Mouse (Mus musculus) MEL (cell line): ENCODE data around the gene Olfr592. TPM values are rescaled to one million over a fixed set of nuclear protein-coding genes. Genes with fewer than 3 reads are reported as not detected.
"Not testable (repeated sequence)": the region's sequence is repeated elsewhere in the genome, so short reads cannot be mapped to it uniquely, and the experiment has no call there.

ENCODE experiments used
- DNase-seq: peaks from one replicate; pipeline ENCODE4 v3.0.0; 2011; ENCODE audit warnings: low read depth, low spot score
- H3K27ac ChIP-seq: 2 replicates; pipeline ENCODE4 v1.5.1; 2012; ENCODE audit warnings: low read depth, mild to moderate bottlenecking, control low read depth, low read length, moderate library complexity; ENCODE audit not compliant: control insufficient read depth
- H3K27me3 ChIP-seq, 2 experiments: fragments of 150-350 bp in 1 of 2; sonication (generic) in 1 of 2; 2 replicates each; pipeline ENCODE4 v1.6.1; 2012; ENCODE audit warnings: low read length in 2 of 2, mild to moderate bottlenecking in 2 of 2, improper control_type of control experiment in 1 of 2, moderate library complexity in 1 of 2; ENCODE audit not compliant: insufficient read depth in 2 of 2, control insufficient read depth in 1 of 2
- H3K36me3 ChIP-seq, 2 experiments: 2 replicates each; pipeline ENCODE4 v1.6.1; 2012 to 2014; ENCODE audit warnings: low read length in 2 of 2, improper control_type of control experiment in 1 of 2, inconsistent platforms in 1 of 2, mild to moderate bottlenecking in 1 of 2; ENCODE audit not compliant: insufficient read depth in 2 of 2, control insufficient read depth in 1 of 2
- H3K4me1 ChIP-seq, 2 experiments: fragments of 150-350 bp in 1 of 2; sonication (generic) in 1 of 2; 2 replicates each; pipeline ENCODE4 v1.6.1; 2012; ENCODE audit warnings: low read length in 2 of 2, improper control_type of control experiment in 1 of 2, mild to moderate bottlenecking in 1 of 2; ENCODE audit not compliant: insufficient read depth in 2 of 2, control insufficient read depth in 1 of 2
- H3K4me3 ChIP-seq, 2 experiments: fragments of 150-350 bp in 1 of 2; sonication (generic) in 1 of 2; 2 replicates each; pipeline ENCODE4 v1.5.1; 2012; ENCODE audit warnings: low read depth in 2 of 2, low read length in 2 of 2, mild to moderate bottlenecking in 2 of 2, moderate library complexity in 2 of 2, control low read depth in 1 of 2, improper control_type of control experiment in 1 of 2; ENCODE audit not compliant: control insufficient read depth in 1 of 2, insufficient read depth in 1 of 2
- H3K79me2 ChIP-seq: 2 replicates; pipeline ENCODE4 v1.6.1; 2012; ENCODE audit warnings: mild to moderate bottlenecking, low read length, moderate library complexity; ENCODE audit not compliant: control insufficient read depth, poor library complexity, insufficient read depth
- H3K9ac ChIP-seq: 2 replicates; pipeline ENCODE4 v1.6.1; 2012; ENCODE audit warnings: low read depth, mild to moderate bottlenecking, control low read depth, low read length, moderate library complexity; ENCODE audit not compliant: control insufficient read depth, poor library complexity, severe bottlenecking
- H3K9me3 ChIP-seq: fragments of 150-350 bp; sonication (generic); replicated peaks from 2 replicates; pipeline ENCODE4 v1.6.1; 2012; ENCODE audit warnings: mild to moderate bottlenecking, low read length, improper control_type of control experiment, moderate library complexity; ENCODE audit not compliant: insufficient read depth
- E2F4 ChIP-seq: IDR thresholded peaks from 2 replicates; pipeline ENCODE4 v1.6.1; 2011; ENCODE audit warnings: low read depth, low read length, improper control_type of control experiment, borderline replicate concordance
- EP300 ChIP-seq, 2 experiments: IDR thresholded peaks; 2 replicates each; pipeline ENCODE4 v1.6.1; 2011; ENCODE audit warnings: improper control_type of control experiment in 2 of 2, low read length in 2 of 2, low read depth in 1 of 2, mild to moderate bottlenecking in 1 of 2
- JUND ChIP-seq: IDR thresholded peaks from 2 replicates; pipeline ENCODE4 v1.6.1; 2011; ENCODE audit warnings: low read depth, mild to moderate bottlenecking, improper control_type of control experiment, low read length
- MEF2A ChIP-seq: IDR thresholded peaks from 2 replicates; pipeline ENCODE4 v1.6.1; 2014; ENCODE audit warnings: low read depth, mild to moderate bottlenecking, inconsistent platforms, low read length, improper control_type of control experiment; ENCODE audit not compliant: poor library complexity, insufficient replicate concordance, severe bottlenecking; ENCODE audit errors: extremely low read depth
- NRF1 ChIP-seq: IDR thresholded peaks from 2 replicates; pipeline ENCODE4 v1.6.1; 2014; ENCODE audit warnings: low read depth, mild to moderate bottlenecking, inconsistent platforms, low read length, improper control_type of control experiment, moderate library complexity; ENCODE audit not compliant: poor library complexity, insufficient read depth, severe bottlenecking
- POLR2AphosphoS2 ChIP-seq: IDR thresholded peaks from 2 replicates; pipeline ENCODE4 v1.6.1; 2011; ENCODE audit warnings: low read length, improper control_type of control experiment
- SMC3 ChIP-seq: IDR thresholded peaks from 2 replicates; pipeline ENCODE4 v1.6.1; 2011; ENCODE audit warnings: low read depth, low read length, improper control_type of control experiment
- UBTF ChIP-seq: IDR thresholded peaks from 2 replicates; pipeline ENCODE4 v1.6.1; 2012; ENCODE audit warnings: low read depth, mild to moderate bottlenecking, inconsistent platforms, low read length, improper control_type of control experiment, moderate library complexity, borderline replicate concordance; ENCODE audit not compliant: insufficient read depth
- USF1 ChIP-seq: IDR thresholded peaks from 2 replicates; pipeline ENCODE4 v1.6.1; 2014; ENCODE audit warnings: low read depth, mild to moderate bottlenecking, inconsistent platforms, low read length, improper control_type of control experiment, moderate library complexity
- polyA plus RNA-seq, 2 experiments: library from polyadenylated mRNA; stranded (reverse) in 1 of 2; unstranded in 1 of 2; fragments of >175 nt in 1 of 2; fragments of >200 nt in 1 of 2; gene quantifications; 2 replicates each; pipeline versions ENCODE4 v1.2.1 to v1.2.4; 2012; ENCODE audit warnings: low replicate concordance in 2 of 2, low read depth in 1 of 2; ENCODE audit not compliant: insufficient read length in 2 of 2, insufficient read depth in 1 of 2, missing spikeins in 1 of 2
- total RNA-seq: library from RNA; depleted of rRNA; stranded (reverse); fragments of 300-350 nt; gene quantifications from 2 replicates; pipeline ENCODE4 v1.2.3, GENCODE M21; 2012; rRNA removed

Gene Olfr592
- total and polyA plus RNA-seq, 3 experiments = not detected

DNA sequence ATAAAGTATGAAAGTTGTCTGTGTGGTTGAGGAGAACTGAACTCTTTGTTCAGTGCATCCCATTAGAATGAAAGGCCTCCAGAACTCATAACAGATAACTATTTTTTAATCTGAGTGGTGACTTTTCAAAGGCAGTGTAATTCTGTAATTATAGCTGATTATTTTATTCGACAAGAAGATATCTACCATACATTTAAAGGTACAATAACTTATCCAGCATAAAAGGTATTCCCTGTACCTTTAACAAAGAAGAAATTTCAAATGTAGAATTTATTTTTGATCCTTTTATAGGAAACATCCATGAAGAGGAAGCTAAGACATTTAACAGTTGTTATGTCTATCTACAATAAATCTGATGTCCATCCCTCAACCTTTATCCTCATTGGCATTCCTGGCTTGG, 27.0 kb downstream of the Olfr592 start, which contains the start of gene Olfr593:
Olfr593 (plus strand) TSS at position 301 of the 400 bp plus-strand sequence.
- no peaks in the 10 kb centered on the region for H3K79me2 ChIP-seq
- H3K9me3 ChIP-seq = no peaks in the 10 kb centered on the region
- DNase-seq = no peak
- H3K27me3 ChIP-seq = no peaks in the 10 kb centered on the region
- H3K4me1 ChIP-seq = no peaks in the 10 kb centered on the region
- no peak within 1 kb of the TSS for H3K9ac ChIP-seq
- no peak within 1 kb of the TSS for H3K27ac ChIP-seq
- no peak for TF ChIP-seq NRF1
- TF ChIP-seq JUND = no peak
- no peak for TF ChIP-seq UBTF
- H3K4me3 ChIP-seq = no peak within 1 kb of the TSS
- no peaks in the 10 kb centered on the region for H3K36me3 ChIP-seq

DNA sequence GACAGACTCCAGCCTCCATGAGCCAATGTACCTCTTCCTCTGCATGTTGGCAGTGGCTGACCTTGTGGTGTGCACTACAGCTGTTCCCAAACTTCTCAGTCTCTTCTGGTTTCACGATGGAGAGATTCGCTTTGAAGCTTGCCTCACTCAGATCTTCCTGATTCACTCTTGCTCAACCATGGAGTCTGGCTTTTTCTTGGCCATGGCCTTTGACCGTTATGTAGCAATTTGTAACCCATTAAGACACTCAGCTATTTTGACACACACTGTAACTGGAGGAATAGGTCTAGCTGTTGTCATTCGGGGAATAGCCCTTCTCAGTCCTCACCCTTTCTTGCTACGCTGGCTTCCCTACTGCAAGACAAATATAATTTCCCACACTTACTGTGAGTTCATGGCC, 27.4 kb downstream of the Olfr592 start:
- H3K36me3 ChIP-seq, H3K4me1 ChIP-seq, H3K79me2 ChIP-seq, H3K4me3 ChIP-seq, H3K27me3 ChIP-seq, H3K9ac ChIP-seq, DNase-seq, H3K27ac ChIP-seq, H3K9me3 ChIP-seq: not testable (repeated sequence)

DNA sequence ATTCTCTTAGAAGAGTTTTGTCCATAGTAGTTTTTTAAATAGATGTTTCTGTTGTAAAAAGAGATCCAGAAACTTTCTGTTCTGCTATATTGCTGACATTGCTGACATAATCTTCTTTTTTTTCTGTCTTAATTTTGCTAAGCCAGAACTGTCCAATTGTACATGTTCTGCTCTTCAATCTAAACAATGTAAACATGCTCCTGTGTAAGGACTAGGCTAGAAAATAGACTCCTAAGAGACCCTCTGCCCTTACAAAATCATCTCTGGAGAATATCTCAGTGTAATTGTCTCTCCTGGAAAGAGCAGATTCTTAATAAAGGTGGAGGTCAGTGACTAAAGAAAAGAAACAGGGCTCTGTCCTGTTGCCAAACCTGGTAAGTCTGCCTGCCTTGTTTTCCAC, 32.1 kb downstream of the Olfr592 start, which contains the start of gene Olfr594:
Olfr594 (plus strand) TSS at position 301 of the 400 bp plus-strand sequence.
- TF ChIP-seq POLR2AphosphoS2 (no peak), SMC3 (no peak), MEF2A (no peak), USF1 (no peak), EP300 (IDR thresholded peaks at IDR 0.05; ENCODE audit: low read depth in 1 of 2, low read length in 2 of 2) (no peak), E2F4 (no peak), NRF1 (no peak)
- DNase-seq = no peak
- Histone ChIP-seq H3K4me3 (no peak within 1 kb of the TSS), H3K27ac (no peak within 1 kb of the TSS), H3K79me2 (no peaks in the 10 kb centered on the region), H3K9ac (no peak within 1 kb of the TSS), H3K4me1 (no peaks in the 10 kb centered on the region), H3K9me3 (no peaks in the 10 kb centered on the region), H3K36me3 (no peaks in the 10 kb centered on the region), H3K27me3 (no peaks in the 10 kb centered on the region)

Other genes starting within 250 kb of the Olfr592 start
- not detected in 2 replicates for gene Olfr573-ps1, start 242.2 kb upstream of the Olfr592 start, total RNA-seq
- not detected for gene Olfr573-ps1, start 242.2 kb upstream of the Olfr592 start, polyA plus RNA-seq
- gene Olfr574, start 236.3 kb upstream of the Olfr592 start, total RNA-seq = not detected in 2 replicates
- not detected for gene Olfr574, start 236.3 kb upstream of the Olfr592 start, polyA plus RNA-seq
- not detected in 2 replicates for gene Olfr575, start 226.0 kb upstream of the Olfr592 start, total RNA-seq
- not detected for gene Olfr575, start 226.0 kb upstream of the Olfr592 start, polyA plus RNA-seq
- gene Olfr576, start 222.1 kb upstream of the Olfr592 start, total RNA-seq = not detected in 2 replicates
- gene Olfr576, start 222.1 kb upstream of the Olfr592 start, polyA plus RNA-seq = not detected
- gene Olfr577, start 208.9 kb upstream of the Olfr592 start, total RNA-seq = not detected in 2 replicates
- not detected for gene Olfr577, start 208.9 kb upstream of the Olfr592 start, polyA plus RNA-seq
- not detected in 2 replicates for gene Olfr578, start 195.5 kb upstream of the Olfr592 start, total RNA-seq
- not detected for gene Olfr578, start 195.5 kb upstream of the Olfr592 start, polyA plus RNA-seq
- not detected in 2 replicates for gene Olfr582, start 146.8 kb upstream of the Olfr592 start, total RNA-seq
- gene Olfr582, start 146.8 kb upstream of the Olfr592 start, polyA plus RNA-seq = not detected
- gene Olfr583, start 133.5 kb upstream of the Olfr592 start, total RNA-seq = not detected in 2 replicates
- gene Olfr583, start 133.5 kb upstream of the Olfr592 start, polyA plus RNA-seq = not detected
- not detected in 2 replicates for gene Olfr584, start 102.9 kb upstream of the Olfr592 start, total RNA-seq
- not detected for gene Olfr584, start 102.9 kb upstream of the Olfr592 start, polyA plus RNA-seq
- gene Olfr585, start 87.1 kb upstream of the Olfr592 start, total RNA-seq = not detected in 2 replicates
- not detected for gene Olfr585, start 87.1 kb upstream of the Olfr592 start, polyA plus RNA-seq
- not detected in 2 replicates for gene Olfr586, start 59.2 kb upstream of the Olfr592 start, total RNA-seq
- gene Olfr586, start 59.2 kb upstream of the Olfr592 start, polyA plus RNA-seq = not detected
- not detected in 2 replicates for gene Olfr588-ps1, start 43.9 kb upstream of the Olfr592 start, total RNA-seq
- gene Olfr588-ps1, start 43.9 kb upstream of the Olfr592 start, polyA plus RNA-seq = not detected
- not detected in 2 replicates for gene Olfr589, start 28.4 kb upstream of the Olfr592 start, total RNA-seq
- gene Olfr589, start 28.4 kb upstream of the Olfr592 start, polyA plus RNA-seq = not detected
- gene Olfr591, start 6.5 kb upstream of the Olfr592 start, total RNA-seq = not detected in 2 replicates
- not detected for gene Olfr591, start 6.5 kb upstream of the Olfr592 start, polyA plus RNA-seq
- gene Olfr593, start 27.1 kb downstream of the Olfr592 start, total RNA-seq = not detected in 2 replicates
- not detected for gene Olfr593, start 27.1 kb downstream of the Olfr592 start, polyA plus RNA-seq
- not detected in 2 replicates for gene Olfr594, start 32.2 kb downstream of the Olfr592 start, total RNA-seq
- not detected for gene Olfr594, start 32.2 kb downstream of the Olfr592 start, polyA plus RNA-seq
- not detected in 2 replicates for gene Usp17ld, start 67.7 kb downstream of the Olfr592 start, total RNA-seq
- not detected for gene Usp17ld, start 67.7 kb downstream of the Olfr592 start, polyA plus RNA-seq
- gene Olfr596, start 120.8 kb downstream of the Olfr592 start, total RNA-seq = not detected in 2 replicates
- not detected for gene Olfr596, start 120.8 kb downstream of the Olfr592 start, polyA plus RNA-seq
- gene Olfr597, start 131.5 kb downstream of the Olfr592 start, total RNA-seq = not detected in 2 replicates
- not detected for gene Olfr597, start 131.5 kb downstream of the Olfr592 start, polyA plus RNA-seq
- not detected in 2 replicates for gene Olfr598, start 138.8 kb downstream of the Olfr592 start, total RNA-seq
- not detected for gene Olfr598, start 138.8 kb downstream of the Olfr592 start, polyA plus RNA-seq
- gene Olfr599, start 151.1 kb downstream of the Olfr592 start, total RNA-seq = not detected in 2 replicates
- gene Olfr599, start 151.1 kb downstream of the Olfr592 start, polyA plus RNA-seq = not detected
- gene Olfr600, start 164.9 kb downstream of the Olfr592 start, total RNA-seq = not detected in 2 replicates
- gene Olfr600, start 164.9 kb downstream of the Olfr592 start, polyA plus RNA-seq = not detected
- not detected in 2 replicates for gene Olfr601, start 177.9 kb downstream of the Olfr592 start, total RNA-seq
- not detected for gene Olfr601, start 177.9 kb downstream of the Olfr592 start, polyA plus RNA-seq
- not detected in 2 replicates for gene Olfr603, start 201.4 kb downstream of the Olfr592 start, total RNA-seq
- not detected for gene Olfr603, start 201.4 kb downstream of the Olfr592 start, polyA plus RNA-seq
- gene Usp17lc, start 230.3 kb downstream of the Olfr592 start, total RNA-seq = not detected in 2 replicates
- gene Usp17lc, start 230.3 kb downstream of the Olfr592 start, polyA plus RNA-seq = not detected